Mouse (Mus musculus) neural tube, embryonic 14.5 days (tissue): ENCODE data around the gene Rab3d. TPM values are rescaled to one million over a fixed set of nuclear protein-coding genes. Genes with fewer than 3 reads are reported as not detected.

ENCODE experiments used
- ATAC-seq: fragments of 200-750 bp; cut with Nextera tagmentation; 2 replicates; pipeline ENCODE4 v1.8.0; 2017; ENCODE audit warnings: low read depth, mild to moderate bottlenecking, moderate TSS enrichment, moderate library complexity
- H3K27ac ChIP-seq: fragments of 300-500 bp; sonication (generic); 2 replicates; pipeline ENCODE4 v1.5.1; 2014; ENCODE audit warnings: low read depth, mild to moderate bottlenecking, control low read depth, low read length, moderate library complexity, mixed read lengths
- H3K27me3 ChIP-seq: fragments of 300-500 bp; sonication (generic); 2 replicates; pipeline ENCODE4 v1.6.1; 2014; ENCODE audit warnings: low read length; ENCODE audit not compliant: control insufficient read depth, insufficient read depth
- H3K36me3 ChIP-seq: fragments of 300-500 bp; sonication (generic); 2 replicates; pipeline ENCODE4 v1.6.1; 2014; ENCODE audit warnings: low read length, mixed read lengths; ENCODE audit not compliant: control insufficient read depth, insufficient read depth
- H3K4me1 ChIP-seq: fragments of 300-500 bp; sonication (generic); 2 replicates; pipeline ENCODE4 v1.6.1; 2014; ENCODE audit warnings: low read length; ENCODE audit not compliant: control insufficient read depth, insufficient read depth
- H3K4me2 ChIP-seq: fragments of 300-500 bp; sonication (generic); 2 replicates; pipeline ENCODE4 v1.6.1; 2014; ENCODE audit warnings: mild to moderate bottlenecking, low read depth, low read length, control low read depth
- H3K4me3 ChIP-seq: fragments of 300-500 bp; sonication (generic); 2 replicates; pipeline ENCODE4 v1.5.1; 2014; ENCODE audit warnings: low read depth, low read length, control low read depth, mixed read lengths
- H3K9ac ChIP-seq: fragments of 300-500 bp; sonication (generic); replicated peaks from 2 replicates; pipeline ENCODE4 v1.6.1; 2014; ENCODE audit warnings: low read depth, mild to moderate bottlenecking, control low read depth, low read length, mixed read lengths
- H3K9me3 ChIP-seq: fragments of 300-500 bp; sonication (generic); 2 replicates; pipeline ENCODE4 v1.6.1; 2016; ENCODE audit warnings: low read length; ENCODE audit not compliant: control insufficient read depth
- WGBS: fragments of 180-500 bp; shearing (Covaris S2); extraction: QIAGEN DNeasy Blood & Tissue Kit; methylation state at CpG from one replicate; pipeline ENCODE4 v1.1.7; 2014; 5-methylcytosine and 5-hydroxymethylcytosine counted together
- polyA plus RNA-seq: library from polyadenylated mRNA; unstranded; fragments of >200 nt; fragmentation: Nextera tagmentation; extraction: Ambion mirVana; gene quantifications from 2 replicates; pipeline ENCODE4 v1.2.1, GENCODE M21; 2014

Gene Rab3d
- polyA plus RNA-seq, 1 experiment from 2014 or later: 12.0 TPM

- H3K9ac ChIP-seq: no peak overlapping the region
- H3K27ac ChIP-seq: no peak overlapping the region
- H3K27me3 ChIP-seq: no peaks in the 10 kb centered on the region
- ATAC-seq: no peak
- 8% methylated on average over 28 of the region's 28 CpGs for WGBS
- no peaks in the 10 kb centered on the region for H3K4me1 ChIP-seq
- H3K4me3 ChIP-seq: no peak overlapping the region
- no peaks in the 10 kb centered on the region for H3K9me3 ChIP-seq
- H3K4me2 ChIP-seq: no peak overlapping the region
- 0 out of 2 replicates have a peak, but pooled peaks cover 5% of the 10 kb centered on the region for H3K36me3 ChIP-seq
These were observed 29.6 kb upstream of the Rab3d start for GRCm38 (mm10) chr9:21947540-21948130.

- no peaks in the 10 kb centered on the region for H3K27me3 ChIP-seq
- H3K36me3 ChIP-seq: peaks cover 11% of the 10 kb centered on the region; the same call in 1 of the 2 replicates
- no peak overlapping the region for H3K4me2 ChIP-seq
- H3K9me3 ChIP-seq: no peaks in the 10 kb centered on the region
- no peaks in the 10 kb centered on the region for H3K4me1 ChIP-seq
- WGBS: 20% methylated on average over 23 of the region's 23 CpGs
- no peak for ATAC-seq
- H3K9ac ChIP-seq: no peak overlapping the region
- no peak overlapping the region for H3K4me3 ChIP-seq
- H3K27ac ChIP-seq: no peak overlapping the region
These were observed 26.3 kb upstream of the Rab3d start for GRCm38 (mm10) chr9:21944267-21944666.

- no peaks in the 10 kb centered on the region for H3K4me1 ChIP-seq
- H3K9me3 ChIP-seq: no peaks in the 10 kb centered on the region
- no peak overlapping the region for H3K9ac ChIP-seq
- H3K27me3 ChIP-seq: no peaks in the 10 kb centered on the region
- no peak overlapping the region for H3K4me3 ChIP-seq
- no peak overlapping the region for H3K4me2 ChIP-seq
- H3K36me3 ChIP-seq: peaks cover 11% of the 10 kb centered on the region; the same call in 1 of the 2 replicates
- H3K27ac ChIP-seq: no peak overlapping the region
- 0 out of 2 replicates have a peak, but pooled peaks have one; percentile 22 for ATAC-seq
- WGBS: 51% methylated on average over 12 of the region's 12 CpGs
These were observed 25.6 kb upstream of the Rab3d start for GRCm38 (mm10) chr9:21943638-21944037.

DNA sequence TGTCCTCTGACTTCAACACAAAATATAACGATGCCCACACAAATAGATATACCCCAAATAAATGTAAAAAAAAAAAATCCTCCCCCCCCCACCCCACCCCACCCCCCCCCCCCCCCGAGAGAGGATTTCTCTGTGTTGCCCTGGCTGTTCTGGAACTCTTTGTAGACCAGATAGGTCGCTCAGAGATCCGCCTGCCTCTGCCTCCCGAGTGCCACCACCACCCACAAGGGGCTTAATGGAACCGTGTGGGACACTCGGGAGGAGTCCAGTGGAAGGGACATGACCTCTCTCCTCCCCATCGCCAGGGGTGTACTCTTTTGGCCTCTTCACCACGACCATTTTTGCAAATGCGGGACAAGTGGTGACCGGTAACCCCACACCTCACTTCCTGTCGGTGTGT lies 25.1 kb upstream of the Rab3d start:
- no peak for ATAC-seq
- Histone ChIP-seq H3K4me1 (peaks cover 6% of the 10 kb centered on the region), H3K27me3 (no peaks in the 10 kb centered on the region), H3K36me3 (peaks cover 11% of the 10 kb centered on the region; the same call in 1 of the 2 replicates), H3K9me3 (no peaks in the 10 kb centered on the region), H3K4me2 (no peak overlapping the region), H3K27ac (no peak overlapping the region), H3K4me3 (no peak overlapping the region), H3K9ac (no peak overlapping the region)
- WGBS: 79% methylated on average over 12 of the region's 12 CpGs

DNA sequence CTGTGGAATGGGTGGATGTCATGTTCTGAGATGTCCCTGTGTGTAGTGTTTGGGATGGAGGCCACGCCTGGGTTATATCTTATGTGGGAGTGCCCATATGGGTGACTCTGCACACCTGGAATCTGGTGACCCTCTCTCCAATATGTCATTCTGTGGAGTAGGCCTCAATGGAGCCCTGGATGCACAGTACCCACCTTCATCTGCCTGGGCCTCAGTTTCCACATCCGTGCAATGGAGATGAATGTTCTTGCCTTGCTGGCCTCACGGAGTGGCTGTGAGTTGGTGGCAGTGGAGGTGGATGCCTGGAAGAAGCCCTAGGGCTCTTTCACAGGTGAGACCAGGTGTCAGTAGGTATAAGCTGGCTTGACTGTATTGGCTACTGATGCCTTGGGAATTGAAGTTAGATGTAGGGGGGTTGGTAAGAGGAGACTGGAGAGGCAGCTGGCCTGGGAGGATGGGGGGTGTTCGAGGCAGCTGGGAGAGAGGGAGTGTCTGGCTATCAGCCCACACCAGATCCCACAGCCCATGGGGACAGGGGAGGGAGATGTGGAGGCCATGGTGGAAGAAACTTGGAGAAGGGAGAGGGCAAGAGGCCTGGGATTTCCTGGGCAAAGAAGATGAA lies 20.4 kb upstream of the Rab3d start:
- peaks cover 9% of the 10 kb centered on the region for H3K4me1 ChIP-seq
- no peak for ATAC-seq
- H3K27me3 ChIP-seq: no peaks in the 10 kb centered on the region
- H3K36me3 ChIP-seq: peaks cover 6% of the 10 kb centered on the region; the same call in 1 of the 2 replicates
- H3K9me3 ChIP-seq: no peaks in the 10 kb centered on the region
- H3K4me3 ChIP-seq: peak overlapping the region; percentile 81; the same call in 1 of the 2 replicates
- 78% methylated on average over 4 of the region's 4 CpGs for WGBS
- 0 out of 2 replicates have a peak overlapping the region, but pooled peaks have one; percentile 21 for H3K9ac ChIP-seq
- H3K4me2 ChIP-seq: peak overlapping the region; percentile 60; the same call in 1 of the 2 replicates
- no peak overlapping the region for H3K27ac ChIP-seq

- H3K4me2 ChIP-seq: peak overlapping the region; percentile 60
- peaks cover 9% of the 10 kb centered on the region for H3K4me1 ChIP-seq
- whole genome bisulfite sequencing: 65% methylated on average over 4 of the region's 4 CpGs
- peak overlapping the region; percentile 78 for H3K9ac ChIP-seq
- H3K9me3 ChIP-seq: no peaks in the 10 kb centered on the region
- ATAC-seq: 0 out of 2 replicates have a peak, but pooled peaks have one; percentile 18
- peaks cover 6% of the 10 kb centered on the region; the same call in 1 of the 2 replicates for H3K36me3 ChIP-seq
- no peaks in the 10 kb centered on the region for H3K27me3 ChIP-seq
- peak overlapping the region; percentile 81 for H3K4me3 ChIP-seq
- no peak overlapping the region for H3K27ac ChIP-seq
These were observed 19.8 kb upstream of the Rab3d start for GRCm38 (mm10) chr9:21937711-21938175.

DNA sequence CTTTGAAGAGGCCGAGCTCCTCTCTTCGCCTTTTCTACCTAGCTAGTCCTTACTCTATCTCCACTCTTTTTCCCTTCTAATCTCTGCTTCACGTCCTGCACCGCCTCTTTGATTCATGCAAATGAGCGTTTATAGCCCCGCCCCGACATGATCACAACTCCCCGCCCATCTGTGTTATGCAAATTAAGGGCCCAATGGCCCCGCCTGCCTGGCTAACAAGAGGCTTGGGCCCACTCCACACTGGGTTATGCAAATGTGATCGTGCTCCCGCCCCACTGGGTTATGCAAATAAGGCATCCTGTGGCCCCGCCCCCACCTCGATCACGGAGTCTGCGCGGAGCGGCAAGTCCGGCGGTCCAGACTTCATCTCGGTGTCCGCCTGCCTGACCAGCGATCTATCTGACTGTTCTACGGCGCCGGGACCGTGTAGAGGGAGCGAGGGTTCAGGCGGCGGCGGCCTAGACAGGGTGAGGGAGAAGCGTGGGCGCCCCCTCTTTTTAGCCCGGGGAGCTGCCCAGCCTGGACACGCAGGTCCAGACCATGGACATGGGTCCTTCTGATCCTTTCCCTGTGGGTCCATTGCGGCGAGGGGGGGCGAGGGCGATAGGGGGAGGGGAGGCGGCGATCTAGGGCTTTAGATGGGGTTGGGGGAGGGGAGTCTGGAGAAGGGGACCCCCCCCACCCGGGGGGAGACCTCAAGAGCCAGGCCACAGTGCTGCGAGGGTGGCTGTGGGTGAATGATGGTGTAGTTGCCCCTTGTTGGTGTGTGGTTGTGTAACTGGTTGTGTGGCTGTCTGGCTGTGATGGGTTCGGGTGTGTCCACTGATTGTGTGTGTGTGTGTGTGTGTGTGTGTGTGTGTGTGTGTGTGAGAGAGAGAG lies 18.9 kb upstream of the Rab3d start, which contains the start of gene Plppr2:
Gene Plppr2 (plus strand): TSS at position 342 of the 879 bp plus-strand sequence.
- peak within 1 kb of the TSS; percentile 81 for H3K4me3 ChIP-seq
- peak; percentile 94 for ATAC-seq
- no peaks in the 10 kb centered on the region for H3K9me3 ChIP-seq
- H3K4me1 ChIP-seq: peaks cover 9% of the 10 kb centered on the region
- H3K4me2 ChIP-seq: peak within 1 kb of the TSS; percentile 60
- peak within 1 kb of the TSS; percentile 72 for H3K27ac ChIP-seq
- no peaks in the 10 kb centered on the region for H3K27me3 ChIP-seq
- peaks cover 6% of the 10 kb centered on the region; the same call in 1 of the 2 replicates for H3K36me3 ChIP-seq
- WGBS: 2% methylated on average over 41 of the region's 43 CpGs
- peak within 1 kb of the TSS; percentile 78 for H3K9ac ChIP-seq

DNA sequence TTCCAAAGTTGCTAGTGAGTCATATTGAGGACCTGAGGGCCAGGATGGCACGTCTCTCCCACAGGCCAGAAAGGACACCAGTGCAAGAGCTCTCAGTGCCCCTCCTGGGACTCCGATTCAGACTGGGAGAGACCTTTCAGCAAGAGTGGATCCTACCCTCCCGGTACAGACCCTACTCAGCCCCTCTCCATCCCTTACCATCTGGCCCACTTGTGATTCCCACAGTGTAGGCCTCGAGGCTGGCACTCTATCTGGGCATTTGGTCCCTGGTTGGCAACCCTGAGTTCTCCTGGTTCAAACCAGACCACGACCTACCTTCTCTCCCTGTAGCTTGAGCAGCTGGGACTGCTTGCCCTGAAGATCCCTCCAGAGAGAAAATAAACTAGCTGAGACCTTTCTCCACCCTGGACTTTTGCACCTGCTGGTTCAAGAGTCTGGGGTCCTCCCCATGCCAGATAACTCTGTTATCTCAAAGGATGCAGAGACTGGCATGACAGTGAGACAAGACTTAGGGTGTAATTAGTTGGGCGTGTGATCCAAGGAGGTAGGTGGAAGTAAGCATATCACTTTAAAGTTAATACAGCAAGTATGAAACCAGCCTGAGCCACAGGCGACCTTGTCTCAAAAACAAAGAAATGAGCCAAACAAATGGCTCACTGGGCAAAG lies 17.6 kb upstream of the Rab3d start:
- Histone ChIP-seq H3K4me2 (no peak overlapping the region), H3K27me3 (no peaks in the 10 kb centered on the region), H3K9me3 (no peaks in the 10 kb centered on the region), H3K36me3 (no peaks in the 10 kb centered on the region), H3K9ac (no peak overlapping the region), H3K27ac (no peak overlapping the region), H3K4me3 (no peak overlapping the region), H3K4me1 (peaks cover 9% of the 10 kb centered on the region)
- no peak for ATAC-seq
- WGBS: 87% methylated on average over 7 of the region's 7 CpGs
